Mouse (Mus musculus) megakaryocyte, adult 5-6 weeks (primary cell): ENCODE results near the gene Efemp1. TPM values are rescaled to one million over a fixed set of nuclear protein-coding genes. Genes with fewer than 3 reads are reported as not detected.

Experiments
- ATAC-seq: 2 replicates; pipeline ENCODE4 v1.8.0; 2016; ENCODE audit warnings: mild to moderate bottlenecking, inconsistent platforms; ENCODE audit not compliant: poor library complexity, severe bottlenecking
- total RNA-seq, 2 experiments: library from RNA; stranded (forward) in 1 of 2; stranded (reverse) in 1 of 2; fragments of 153-499, 151-499 nt in 1 of 2; fragments of 221-1000, 200-1000 nt in 1 of 2; gene quantifications; 2 replicates each; pipeline versions ENCODE4 v1.2.3 to v1.2.4; 2015 to 2017

Efemp1 gene
- total RNA-seq, 2 experiments from 2014 or later: not detected

DNA sequence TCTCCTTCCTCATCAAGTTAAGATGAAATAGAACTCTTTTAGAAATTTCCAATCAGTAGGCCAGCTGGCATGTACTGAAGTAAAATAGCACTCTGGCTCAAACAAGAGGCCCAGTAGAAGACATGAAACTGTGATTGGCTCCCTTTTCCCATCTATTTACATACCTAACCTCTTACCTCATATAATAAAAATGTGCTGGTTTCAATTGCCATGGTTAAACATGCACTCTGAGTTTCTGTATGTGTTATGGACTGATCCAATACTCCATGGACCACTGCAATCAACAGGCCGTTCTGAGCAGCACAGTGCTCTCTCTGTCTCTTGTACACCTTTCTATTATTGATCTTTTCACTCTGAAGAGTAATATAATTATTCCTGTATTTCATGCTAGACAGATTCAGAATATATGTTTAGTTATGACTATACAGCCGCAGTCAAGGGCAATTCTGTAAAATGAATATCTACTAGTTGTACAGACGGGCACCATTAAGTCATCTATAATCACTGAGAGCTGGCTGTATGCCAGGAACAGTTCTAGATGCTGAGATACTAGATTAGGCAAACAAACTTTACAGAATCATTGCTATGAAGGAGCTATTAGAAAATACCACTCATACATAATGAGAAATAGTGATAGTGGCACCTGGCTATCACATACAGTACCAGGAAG is 59.6 kb downstream of the Efemp1 start:
- no peak for ATAC-seq

DNA sequence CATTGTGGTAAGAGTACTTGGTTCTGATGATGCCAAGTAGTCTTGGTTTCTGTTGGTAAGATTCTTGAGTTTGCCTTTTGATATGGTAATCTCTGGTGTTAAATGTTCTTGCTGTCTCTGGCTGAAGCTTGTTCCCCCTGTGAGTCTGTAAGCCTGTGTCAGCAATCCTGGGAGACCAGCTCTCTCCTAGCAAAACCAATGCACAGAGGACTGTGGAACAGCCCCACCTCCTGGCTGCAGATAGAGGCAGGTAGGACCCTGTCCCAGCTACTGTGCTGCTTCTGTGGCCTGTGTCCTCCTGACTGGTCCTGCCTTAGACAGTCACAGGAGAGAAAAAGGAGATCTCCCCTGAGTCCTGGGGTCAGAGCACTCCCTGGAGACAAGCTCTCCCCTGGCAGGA is 81.4 kb downstream of the Efemp1 start:
- ATAC-seq: no peak

DNA sequence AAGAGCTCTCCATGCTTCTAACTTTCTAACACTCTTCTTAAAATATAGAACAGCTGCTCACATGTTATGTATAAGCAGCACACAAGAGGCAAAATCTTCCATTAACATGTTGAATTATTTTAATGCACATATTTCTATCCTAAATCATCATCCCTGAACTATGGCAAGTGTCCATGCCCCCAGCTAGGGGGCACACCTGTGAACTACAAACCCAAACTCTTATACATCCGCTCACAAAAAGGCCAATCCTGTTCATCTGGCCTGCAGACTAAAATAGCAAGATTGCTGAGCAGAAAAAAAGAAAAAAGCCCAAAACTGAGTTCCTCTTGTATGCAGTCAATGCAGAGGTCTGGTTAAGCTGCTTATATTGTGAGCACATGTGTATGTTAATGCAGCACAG is 86.6 kb downstream of the Efemp1 start:
- ATAC-seq: no peak

DNA sequence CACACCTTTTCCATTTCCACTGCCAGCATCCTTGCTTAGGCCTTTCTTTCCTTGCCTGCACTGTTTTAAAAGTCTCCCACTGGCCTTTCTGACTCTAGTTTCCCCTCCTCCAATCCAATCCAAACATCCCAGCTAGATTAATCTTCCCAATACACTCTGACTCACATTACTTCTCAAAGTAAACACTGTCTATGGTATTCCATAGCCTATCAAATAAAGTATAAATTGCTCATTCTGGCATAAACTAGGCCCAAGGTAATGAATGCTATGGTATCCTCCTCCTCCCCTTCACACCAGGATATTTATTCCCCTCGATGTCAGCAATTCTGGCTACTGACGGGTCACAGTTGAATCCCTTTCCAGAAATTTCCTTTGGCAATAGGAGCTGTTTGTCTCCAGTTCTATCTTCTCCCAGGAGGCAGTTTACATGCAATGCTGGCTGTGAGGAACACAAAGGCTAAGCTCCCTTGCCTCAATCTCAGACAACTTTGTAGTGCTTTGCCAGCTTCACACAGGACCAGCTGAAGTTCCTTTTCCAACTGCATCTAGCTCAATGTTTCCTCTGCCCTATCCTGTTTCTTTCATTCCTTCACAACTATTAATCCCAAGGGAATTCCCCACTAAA is 98.7 kb downstream of the Efemp1 start:
- no peak for ATAC-seq

DNA sequence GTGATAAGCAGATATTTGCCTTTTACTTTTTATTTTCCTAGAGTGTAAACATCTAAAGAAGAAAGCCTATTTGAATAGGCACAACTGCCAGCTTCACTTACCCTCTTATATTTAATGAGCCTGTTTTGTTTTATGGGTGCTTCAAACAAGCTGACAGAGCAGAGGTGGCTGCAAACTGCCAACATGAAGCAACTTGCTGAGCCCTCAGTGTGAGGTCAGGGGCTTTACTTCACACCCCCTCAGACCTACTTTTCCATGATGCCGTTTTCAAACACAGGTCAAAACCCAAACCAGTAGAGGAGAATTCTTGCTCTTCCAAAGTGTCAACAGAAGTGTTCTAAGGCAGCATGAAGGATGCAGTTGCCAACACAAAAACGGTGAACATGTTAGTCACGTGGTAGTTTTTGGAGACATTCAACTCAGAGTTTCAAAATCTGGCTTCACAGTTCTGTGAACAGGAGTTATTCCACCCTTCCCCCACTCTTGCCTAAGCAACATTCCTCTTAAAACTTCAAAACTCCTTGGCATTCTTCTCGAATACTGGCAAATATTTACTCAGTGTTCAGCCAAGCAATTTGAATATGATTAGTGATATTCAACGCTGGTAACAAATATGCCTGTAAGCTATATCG is 101.8 kb downstream of the Efemp1 start:
- no peak for ATAC-seq

DNA sequence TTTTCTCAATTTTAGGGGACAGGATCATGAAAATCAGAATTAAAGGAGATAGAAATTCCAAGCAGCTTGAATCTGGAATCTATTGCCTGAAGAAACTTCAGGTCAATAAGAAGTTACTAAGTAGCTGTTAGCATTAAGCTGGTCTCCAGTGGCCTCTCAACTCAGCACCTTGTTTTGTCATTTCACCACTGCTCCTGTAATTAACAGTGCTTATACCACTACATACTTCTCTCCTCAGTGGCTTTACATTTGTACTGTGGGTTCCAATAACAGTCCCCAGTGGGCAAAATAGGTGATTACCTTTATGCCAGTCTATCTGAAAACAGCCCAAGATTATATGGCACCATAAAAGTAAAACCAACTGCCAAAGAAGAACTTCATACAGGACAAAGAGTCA is 102.3 kb downstream of the Efemp1 start:
- ATAC-seq: no peak

DNA sequence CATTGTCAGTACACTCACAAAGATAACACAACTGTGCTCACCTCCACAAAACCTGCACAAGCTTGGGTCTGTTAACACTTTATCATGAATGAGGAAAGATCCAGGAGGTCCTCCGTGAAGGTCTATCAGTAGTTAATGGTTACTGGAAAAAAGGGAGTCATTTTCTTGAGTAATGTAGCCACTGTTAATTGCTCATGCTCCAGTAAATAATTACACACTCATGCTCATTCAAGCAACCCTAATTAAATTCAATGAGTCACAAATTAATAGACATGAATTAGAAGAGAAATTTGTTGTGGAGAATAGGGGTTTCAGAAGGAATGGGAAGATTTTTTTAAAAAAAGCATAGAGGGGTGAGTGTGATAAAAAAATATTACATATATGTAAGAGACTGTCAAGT is 108.4 kb downstream of the Efemp1 start:
- ATAC-seq: no peak
